Mouse (Mus musculus) stomach, postnatal 0 days (tissue): ENCODE data around the gene Ikbkg.

Source experiments
- CTCF ChIP-seq: IDR thresholded peaks from 2 replicates; pipeline ENCODE4 v1.5.1; 2016; ENCODE audit warnings: antibody characterized with exemption, low read depth, mild to moderate bottlenecking, moderate library complexity
- EP300 ChIP-seq: optimal IDR thresholded peaks from 2 replicates; pipeline ENCODE3; 2016; ENCODE audit warnings: antibody characterized with exemption

- no peak for TF ChIP-seq CTCF
- TF ChIP-seq EP300, result no peak
Measured at GRCm38 (mm10) chrX:74426256-74426655, 33.2 kb downstream of the Ikbkg start.
